In the genomic region with DNA sequence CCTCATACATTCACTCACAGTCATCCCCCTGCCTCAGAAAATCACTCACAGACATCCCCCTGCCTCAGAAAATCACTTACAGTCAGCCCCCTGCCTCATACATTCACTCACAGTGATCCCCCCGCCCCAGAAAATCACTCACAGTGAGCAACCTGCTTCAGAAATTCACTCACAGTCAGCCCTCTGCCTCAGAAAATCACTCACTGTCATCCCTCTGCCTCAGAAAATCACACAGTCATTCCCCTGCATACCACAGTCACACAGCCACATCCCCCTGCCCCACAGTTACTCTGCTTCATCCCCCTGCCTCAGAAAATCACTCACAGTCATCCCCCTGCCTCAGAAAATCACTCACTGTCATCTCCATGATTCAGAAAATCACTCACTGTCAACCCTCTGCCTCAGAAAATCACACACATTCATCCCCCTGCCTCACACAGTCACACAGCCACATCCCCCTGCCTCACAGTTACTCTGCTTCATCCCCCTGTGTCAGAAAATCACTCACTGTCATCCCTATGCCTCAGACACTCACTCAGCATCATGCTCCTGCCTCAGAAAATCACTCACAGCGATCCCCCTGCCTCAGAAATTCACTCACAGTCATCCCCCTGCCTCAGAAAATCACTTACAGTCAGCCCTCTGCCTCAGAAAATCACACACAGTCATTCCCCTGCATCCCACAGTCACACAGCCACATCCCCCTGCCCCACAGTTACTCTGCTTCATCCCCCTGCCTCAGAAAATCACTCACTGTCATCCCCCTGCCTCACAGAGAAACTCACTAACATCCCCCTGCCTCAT, we compare ENCODE assay signal across 8 mouse cellular contexts. TPM values are rescaled to one million over a fixed set of nuclear protein-coding genes. Genes with fewer than 3 reads are reported as not detected.
A peak's percentile ranks its signal among the peaks of the same experiment; 100 is the strongest.
DNase-seq lines count a peak whose midpoint lies in the region; ATAC-seq and TF ChIP-seq lines count a peak whose summit lies in the region.
"Not testable (repeated sequence)": the region's sequence is repeated elsewhere in the genome, so short reads cannot be mapped to it uniquely, and the experiment has no call there.

No protein-coding gene starts in this region.

- not testable (repeated sequence) for H3K27ac ChIP-seq in hindbrain, postnatal 0 days
- peak overlapping the region; percentile 32; the same call in 1 of the 2 replicates for H3K27ac ChIP-seq in limb, embryonic 12.5 days
- peak overlapping the region; percentile 3; the same call in 1 of the 2 replicates for H3K27ac ChIP-seq in midbrain, embryonic 13.5 days

- H3K9ac ChIP-seq in hindbrain, postnatal 0 days (replicated peaks; ENCODE audit: low read length); limb, embryonic 12.5 days (replicated peaks); midbrain, embryonic 13.5 days (replicated peaks): not testable (repeated sequence)

- not testable (repeated sequence) for H3K4me1 ChIP-seq in hindbrain, postnatal 0 days (ENCODE audit: insufficient read depth, low read length); limb, embryonic 12.5 days (replicated peaks); midbrain, embryonic 13.5 days (replicated peaks)

- H3K36me3 ChIP-seq in hindbrain, postnatal 0 days (ENCODE audit: insufficient read depth, low read length) = not testable (repeated sequence)
- peaks cover 13% of the 10 kb centered on the region for H3K36me3 ChIP-seq in limb, embryonic 12.5 days
- H3K36me3 ChIP-seq in midbrain, embryonic 13.5 days = peaks cover 19% of the 10 kb centered on the region

- WGBS in hindbrain, postnatal 0 days = 40% methylated on average over 2 of the region's 2 CpGs
- 43% methylated on average over 2 of the region's 2 CpGs for WGBS in limb, embryonic 12.5 days
- WGBS in midbrain, embryonic 13.5 days = 48% methylated on average over 2 of the region's 2 CpGs

- not testable (repeated sequence) for H3K27me3 ChIP-seq in hindbrain, postnatal 0 days (ENCODE audit: insufficient read depth, low read length); limb, embryonic 12.5 days; midbrain, embryonic 13.5 days

- ATAC-seq in hindbrain, postnatal 0 days; limb, embryonic 12.5 days (ENCODE audit: insufficient number of reproducible peaks, insufficient read depth, low FRiP score, low TSS enrichment, low read depth); midbrain, embryonic 13.5 days: not testable (repeated sequence)

- H3K4me3 ChIP-seq in hindbrain, postnatal 0 days (ENCODE audit: low read length); limb, embryonic 12.5 days (replicated peaks); midbrain, embryonic 13.5 days (replicated peaks): not testable (repeated sequence)

- DNase-seq in ZHBTc4 (ENCODE audit: low read depth, low spot score) = peak; percentile 38
- peak; percentile 14 for DNase-seq in embryo, embryonic 10 days (ENCODE audit: low spot score)
- DNase-seq in gastrocnemius, postnatal 14 days = peak; percentile 6
- DNase-seq in hindbrain, postnatal 0 days (ENCODE audit: low spot score) = peak; percentile 1
- DNase-seq in right cerebral cortex, postnatal 10 days (ENCODE audit: low spot score in 2 of 2) = peak; percentile 47 to 52
- peak; percentile 24 to 76 for DNase-seq in urinary bladder, postnatal 4 days (ENCODE audit: low spot score in 2 of 2)

- H3K4me2 ChIP-seq in hindbrain, postnatal 0 days (ENCODE audit: low read depth, low read length); limb, embryonic 12.5 days; midbrain, embryonic 13.5 days (replicated peaks): not testable (repeated sequence)

- intact Hi-C loops in gastrocnemius, postnatal 14 days (cut with DNase I; ENCODE audit: low total_unique reads) = not testable (repeated sequence)

- not testable (repeated sequence) for TF ChIP-seq CTCF in hindbrain, postnatal 0 days (IDR thresholded peaks at IDR 0.05; ENCODE audit: low read depth)

- H3K9me3 ChIP-seq in hindbrain, postnatal 0 days (ENCODE audit: low read length) = peaks cover 13% of the 10 kb centered on the region
- H3K9me3 ChIP-seq in limb, embryonic 12.5 days = peaks cover 48% of the 10 kb centered on the region
- peaks cover 50% of the 10 kb centered on the region for H3K9me3 ChIP-seq in midbrain, embryonic 13.5 days

RNA-seq across cellular contexts. Expression of a gene that starts 1.9 kb away (rescaled TPM):
- total RNA-seq in gastrocnemius, postnatal 14 days (2021) = 10 to 100 TPM; 32.5 to 36.1 TPM
- total RNA-seq in hindbrain, postnatal 0 days (2014; rRNA removed) = 8.3 and 87.1 TPM in 2 replicates
- polyA plus RNA-seq in hindbrain, postnatal 0 days (2015; fragmentation: Nextera tagmentation; extraction: Ambion mirVana) = 194 and 245 TPM in 2 replicates
- 190 and 276 TPM in 2 replicates for polyA plus RNA-seq in limb, embryonic 12.5 days (2016; fragmentation: Nextera tagmentation; extraction: Ambion mirVana)
- 164 and 183 TPM in 2 replicates for polyA plus RNA-seq in midbrain, embryonic 13.5 days (2015; fragmentation: Nextera tagmentation; extraction: Ambion mirVana)
